Mouse (Mus musculus): ENCODE data around the gene Tedc1. TPM values are rescaled to one million over a fixed set of nuclear protein-coding genes. Genes with fewer than 3 reads are reported as not detected.

Gene Tedc1
- polyA plus RNA-seq, 1 experiment from 2014 or later = 22.6 TPM

DNA sequence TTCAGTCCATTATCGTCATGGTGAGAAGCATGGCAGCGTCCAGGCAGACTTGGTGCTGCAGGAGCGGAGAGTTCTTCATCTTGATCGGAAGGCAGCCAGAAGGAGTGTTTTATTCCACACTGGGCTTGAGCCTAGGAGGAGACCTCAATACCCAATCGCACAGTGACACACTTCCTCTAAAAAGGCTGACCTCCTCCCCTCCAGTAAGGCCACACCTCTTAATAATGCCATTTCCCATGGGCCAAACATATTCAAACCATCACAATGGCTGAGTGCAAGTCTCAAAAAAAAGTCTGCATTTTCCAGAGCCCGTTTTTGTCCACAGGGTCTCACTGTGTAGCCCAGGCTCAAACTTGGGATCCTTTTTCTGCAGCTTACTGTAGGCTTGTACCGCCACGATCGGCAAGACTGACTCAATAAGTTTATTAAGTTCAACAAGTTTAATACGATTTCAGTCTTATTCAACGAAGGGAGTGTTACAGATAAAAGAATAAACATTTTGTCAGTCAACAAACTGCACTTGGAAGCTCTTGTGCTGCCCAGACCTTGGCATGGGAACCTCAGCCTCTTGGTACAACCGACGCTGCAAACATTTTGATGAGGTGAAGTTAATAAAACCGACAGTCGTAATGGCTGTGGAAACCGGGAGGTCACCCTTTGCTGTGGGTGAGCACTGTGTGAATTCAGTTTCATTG lies 58.9 kb downstream of the Tedc1 start:
- H3K9me3 ChIP-seq = no peaks in the 10 kb centered on the region
- H3K9ac ChIP-seq (replicated peaks) = no peak overlapping the region
- H3K4me1 ChIP-seq = no peaks in the 10 kb centered on the region
- H3K27ac ChIP-seq (replicated peaks) = no peak overlapping the region
- H3K27me3 ChIP-seq = no peaks in the 10 kb centered on the region
- ATAC-seq (replicated peaks) = no peak
- no peak overlapping the region for H3K4me2 ChIP-seq (replicated peaks)
- no peaks in the 10 kb centered on the region for H3K36me3 ChIP-seq
- H3K4me3 ChIP-seq = no peak overlapping the region
- WGBS = 84% methylated on average over 16 of the region's 16 CpGs

Other genes with a start within 250 kb of the Tedc1 start
- 8.3 and 9.1 TPM in 2 replicates for gene Jag2, start 226.6 kb upstream of the Tedc1 start, polyA plus RNA-seq (2015; fragmentation: Nextera tagmentation; extraction: Ambion mirVana)
- gene Nudt14, start 214.3 kb upstream of the Tedc1 start, polyA plus RNA-seq (2015; fragmentation: Nextera tagmentation; extraction: Ambion mirVana) = 59.0 and 63.2 TPM in 2 replicates
- gene Btbd6, start 179.9 kb upstream of the Tedc1 start, polyA plus RNA-seq (2015; fragmentation: Nextera tagmentation; extraction: Ambion mirVana) = 46.1 and 48.1 TPM in 2 replicates
- 67.3 and 67.7 TPM in 2 replicates for gene Brf1, start 155.7 kb upstream of the Tedc1 start, polyA plus RNA-seq (2015; fragmentation: Nextera tagmentation; extraction: Ambion mirVana)
- 22.6 and 24.4 TPM in 2 replicates for gene Pacs2, start 141.9 kb upstream of the Tedc1 start, polyA plus RNA-seq (2015; fragmentation: Nextera tagmentation; extraction: Ambion mirVana)
- gene Tex22, start 81.9 kb upstream of the Tedc1 start, polyA plus RNA-seq (2015; fragmentation: Nextera tagmentation; extraction: Ambion mirVana) = 0.18 and 0.37 TPM in 2 replicates
- 15.2 and 17.9 TPM in 2 replicates for gene Mta1, start 58.1 kb upstream of the Tedc1 start, polyA plus RNA-seq (2015; fragmentation: Nextera tagmentation; extraction: Ambion mirVana)
- gene Crip2, start 16.2 kb upstream of the Tedc1 start, polyA plus RNA-seq (2015; fragmentation: Nextera tagmentation; extraction: Ambion mirVana) = 407 and 414 TPM in 2 replicates
- gene Crip1, start 10.1 kb upstream of the Tedc1 start, polyA plus RNA-seq (2015; fragmentation: Nextera tagmentation; extraction: Ambion mirVana) = 29.1 and 31.5 TPM in 2 replicates
- 38.9 and 41.1 TPM in 2 replicates for gene Tmem121, start 29.5 kb downstream of the Tedc1 start, polyA plus RNA-seq (2015; fragmentation: Nextera tagmentation; extraction: Ambion mirVana)